Mouse (Mus musculus): Measurements from ENCODE around the gene Scyl1. TPM values are rescaled to one million over a fixed set of nuclear protein-coding genes. Genes with fewer than 3 reads are reported as not detected.

The Scyl1 gene
- total RNA-seq, 2 experiments from 2014 or later: 90.5 to 98.8 TPM

GRCm38 (mm10) chr19:5725767-5726515 is 45.3 kb downstream of the Scyl1 start, which contains the start of gene Ehbp1l1:
TSS of gene Ehbp1l1 (minus strand) at chr19:5726317.
- intact Hi-C loops (cut with DNase I): loop anchor here (2.0 kb wide), 1 partner anchor 15 kb away; no protein-coding TSS in a partner anchor
- DNase-seq (ENCODE audit: low spot score in 2 of 2): no peak

- intact Hi-C loops (cut with DNase I): no loop called here
Measured at GRCm38 (mm10) chr19:5725029-5725707, 46.1 kb downstream of the Scyl1 start.

GRCm38 (mm10) chr19:5724549-5724941 is 46.7 kb downstream of the Scyl1 start:
- intact Hi-C loops (cut with DNase I): no loop called here
- DNase-seq (ENCODE audit: low spot score in 2 of 2): no peak

More at GRCm38 (mm10) chr19:5725029-5725707, 46.1 kb downstream of the Scyl1 start:
- no peak for DNase-seq (ENCODE audit: low spot score in 2 of 2)

- intact Hi-C loops (cut with DNase I): no loop called here
- DNase-seq (ENCODE audit: low spot score in 2 of 2): no peak
Measured at GRCm38 (mm10) chr19:5723934-5724548, 47.2 kb downstream of the Scyl1 start.

GRCm38 (mm10) chr19:5722848-5723425 is 48.3 kb downstream of the Scyl1 start:
- intact Hi-C loops (cut with DNase I): no loop called here
- no peak for DNase-seq (ENCODE audit: low spot score in 2 of 2)

- intact Hi-C loops (cut with DNase I): no loop called here
- no peak for DNase-seq (ENCODE audit: low spot score in 2 of 2)
Measured at GRCm38 (mm10) chr19:5721233-5721632, 50.0 kb downstream of the Scyl1 start.

- intact Hi-C loops (cut with DNase I): loop anchor here (5.0 to 10.0 kb wide), 2 partner anchors 158 to 335 kb away; partner anchors contain the start of genes Frmd8 and Slc25a45
- no peak for DNase-seq (ENCODE audit: low spot score in 2 of 2)
Measured at GRCm38 (mm10) chr19:5716955-5717354, 54.3 kb downstream of the Scyl1 start.

- DNase-seq (ENCODE audit: low spot score in 2 of 2): peak in 1 of 2 experiments; percentile 60
- intact Hi-C loops (cut with DNase I): loop anchor here (5.0 to 10.0 kb wide), 2 partner anchors 159 to 336 kb away; partner anchors contain the start of genes Frmd8 and Slc25a45
Measured at GRCm38 (mm10) chr19:5715793-5716688, 55.2 kb downstream of the Scyl1 start.

GRCm38 (mm10) chr19:5713730-5714129 is 57.5 kb downstream of the Scyl1 start:
- intact Hi-C loops (cut with DNase I): loop anchor here (10.0 kb wide), 1 partner anchor 161 kb away; the partner anchor contains the start of genes Frmd8 and Slc25a45
- DNase-seq (ENCODE audit: low spot score in 2 of 2): no peak

GRCm38 (mm10) chr19:5713255-5713654 is 58.0 kb downstream of the Scyl1 start:
- intact Hi-C loops (cut with DNase I): loop anchor here (10.0 kb wide), 1 partner anchor 162 kb away; the partner anchor contains the start of genes Frmd8 and Slc25a45

GRCm38 (mm10) chr19:5711907-5712460 is 59.2 kb downstream of the Scyl1 start:
- intact Hi-C loops (cut with DNase I): loop anchor here (1.0 to 10.0 kb wide), 3 partner anchors 15 to 163 kb away; partner anchors contain the start of genes Ehbp1l1, Frmd8 and Slc25a45
- no peak for DNase-seq (ENCODE audit: low spot score in 2 of 2)

More at GRCm38 (mm10) chr19:5713255-5713654, 58.0 kb downstream of the Scyl1 start:
- DNase-seq (ENCODE audit: low spot score in 2 of 2): no peak

GRCm38 (mm10) chr19:5711218-5711617 is 60.0 kb downstream of the Scyl1 start:
- peak; percentile 52 to 60 for DNase-seq (ENCODE audit: low spot score in 2 of 2)

GRCm38 (mm10) chr19:5710581-5710980 is 60.6 kb downstream of the Scyl1 start:
- DNase-seq (ENCODE audit: low spot score in 2 of 2): no peak
- intact Hi-C loops (cut with DNase I): loop anchor here (2.0 to 10.0 kb wide), 2 partner anchors 16 to 164 kb away; partner anchors contain the start of genes Ehbp1l1, Frmd8 and Slc25a45

More at GRCm38 (mm10) chr19:5711218-5711617, 60.0 kb downstream of the Scyl1 start:
- intact Hi-C loops (cut with DNase I): loop anchor here (1.0 to 10.0 kb wide), 3 partner anchors 16 to 164 kb away; partner anchors contain the start of genes Ehbp1l1, Frmd8 and Slc25a45

- no peak for DNase-seq (ENCODE audit: low spot score in 2 of 2)
- intact Hi-C loops (cut with DNase I): loop anchor here (2.0 to 10.0 kb wide), 2 partner anchors 17 to 165 kb away; partner anchors contain the start of genes Ehbp1l1, Frmd8 and Slc25a45
Measured at GRCm38 (mm10) chr19:5710068-5710467, 61.2 kb downstream of the Scyl1 start.
